Comparison of ENCODE assay signal across 10 mouse cellular contexts in the genomic region with DNA sequence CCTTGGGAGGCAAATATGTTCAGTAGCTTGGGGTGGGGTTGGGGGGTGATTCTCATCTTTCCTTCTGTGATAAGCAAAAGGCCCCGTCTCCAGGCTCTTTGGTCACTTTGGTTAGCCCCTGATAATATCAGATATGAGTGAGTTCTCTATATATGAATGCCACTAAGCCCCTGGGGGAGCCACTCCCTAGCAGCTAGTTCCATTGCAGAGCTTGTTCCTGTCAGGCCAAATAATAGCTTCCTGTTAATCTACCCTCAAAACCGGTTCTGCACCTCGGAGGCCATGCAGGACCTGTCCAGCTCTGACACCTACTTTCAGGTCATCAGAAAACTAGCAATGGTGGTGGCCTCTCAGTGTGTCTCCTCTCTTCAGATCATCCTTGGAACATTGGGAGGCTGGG. TPM values are rescaled to one million over a fixed set of nuclear protein-coding genes. Genes with fewer than 3 reads are reported as not detected.
DNase-seq lines count a peak whose midpoint lies in the region; ATAC-seq and TF ChIP-seq lines count a peak whose summit lies in the region.
"Had no signal": no experiment of that assay in that cellular context is flagged by ENCODE, and none has a peak within 500 bp of the region (broad histone marks: within the 10 kb centered on the region; RNA-seq: fewer than 3 reads in every experiment).

No protein-coding gene starts in this region.

- 83% methylated on average over 3 of the region's 3 CpGs for WGBS in forebrain, postnatal 0 days
- WGBS in liver, embryonic 13.5 days (ENCODE audit: insufficient replicate concordance), result 9% methylated on average over 3 of the region's 3 CpGs
- WGBS in stomach, postnatal 0 days, result 46% methylated on average over 3 of the region's 3 CpGs

- no peaks in the 10 kb centered on the region for H3K27me3 ChIP-seq in megakaryocyte, embryonic 14.5 days (replicated peaks)
- no peaks in the 10 kb centered on the region for H3K27me3 ChIP-seq in forebrain, postnatal 0 days (ENCODE audit: insufficient read depth, low read length)
- H3K27me3 ChIP-seq in liver, embryonic 13.5 days, result peaks cover 3% of the 10 kb centered on the region; the same call in 1 of the 2 replicates
- H3K27me3 ChIP-seq in stomach, postnatal 0 days (ENCODE audit: control insufficient read depth, insufficient read depth, low read length), result no peaks in the 10 kb centered on the region

- TF ChIP-seq CTCF in forebrain, postnatal 0 days (IDR thresholded peaks at IDR 0.05; ENCODE audit: low read depth), result no peak
- TF ChIP-seq CTCF in stomach, postnatal 0 days (IDR thresholded peaks at IDR 0.05; ENCODE audit: low read depth), result no peak

- peak overlapping the region; percentile 66; the same call in 1 of the 2 replicates for H3K4me2 ChIP-seq in forebrain, postnatal 0 days (ENCODE audit: low read depth)
- peak overlapping the region; percentile 75 for H3K4me2 ChIP-seq in liver, embryonic 13.5 days
- no peak overlapping the region; the same call in 1 of the 2 replicates for H3K4me2 ChIP-seq in stomach, postnatal 0 days (replicated peaks; ENCODE audit: low read depth)

- H3K4me1 ChIP-seq in megakaryocyte, embryonic 14.5 days, result peaks cover 81% of the 10 kb centered on the region
- H3K4me1 ChIP-seq in forebrain, postnatal 0 days (ENCODE audit: insufficient read depth), result peaks cover 32% of the 10 kb centered on the region
- peaks cover 80% of the 10 kb centered on the region for H3K4me1 ChIP-seq in liver, embryonic 13.5 days (replicated peaks)
- H3K4me1 ChIP-seq in stomach, postnatal 0 days (replicated peaks; ENCODE audit: control insufficient read depth, insufficient read depth), result peaks cover 12% of the 10 kb centered on the region; the same call in 1 of the 2 replicates

- no peak for DNase-seq in forebrain, postnatal 0 days
- DNase-seq in liver, embryonic 13.5 days, result no peak
- DNase-seq in stomach, postnatal 0 days (ENCODE audit: low spot score), result no peak
- no peak for DNase-seq in kidney, adult 18-20 months
- no peak for DNase-seq in adrenal gland, adult 18-20 months (ENCODE audit: low spot score in 2 of 2)
- DNase-seq: cerebellum, postnatal 14 days had no signal

- H3K27ac ChIP-seq in forebrain, postnatal 0 days (ENCODE audit: low read depth, low read length), result 0 out of 2 replicates have a peak overlapping the region, but pooled peaks have one; percentile 80
- H3K27ac ChIP-seq in liver, embryonic 13.5 days, result peak overlapping the region; percentile 100
- H3K27ac ChIP-seq in stomach, postnatal 0 days (replicated peaks), result peak overlapping the region; percentile 79

- ATAC-seq in megakaryocyte, adult 5-6 weeks (ENCODE audit: poor library complexity, severe bottlenecking), result no peak
- no peak for ATAC-seq in forebrain, postnatal 0 days
- no peak for ATAC-seq in liver, embryonic 13.5 days (ENCODE audit: low read depth)
- ATAC-seq in stomach, postnatal 0 days (ENCODE audit: low FRiP score, low TSS enrichment), result no peak; the same call in 1 of the 2 replicates

- H3K4me3 ChIP-seq in megakaryocyte, embryonic 14.5 days (replicated peaks), result peak overlapping the region; percentile 99
- H3K4me3 ChIP-seq in forebrain, postnatal 0 days (ENCODE audit: low read depth, low read length), result no peak overlapping the region
- peak overlapping the region; percentile 56 for H3K4me3 ChIP-seq in liver, embryonic 13.5 days (replicated peaks)
- H3K4me3 ChIP-seq in stomach, postnatal 0 days (ENCODE audit: low read depth, low read length), result no peak overlapping the region

- H3K9me3 ChIP-seq in megakaryocyte, embryonic 14.5 days, result no peaks in the 10 kb centered on the region
- H3K9me3 ChIP-seq in forebrain, postnatal 0 days (ENCODE audit: low read length), result no peaks in the 10 kb centered on the region
- H3K9me3 ChIP-seq in liver, embryonic 13.5 days (replicated peaks), result no peaks in the 10 kb centered on the region
- H3K9me3 ChIP-seq in stomach, postnatal 0 days (ENCODE audit: control insufficient read depth, low read length), result no peaks in the 10 kb centered on the region

- no peak for TF ChIP-seq EP300 in stomach, postnatal 0 days (optimal IDR thresholded peaks at IDR 0.05)

- H3K9ac ChIP-seq in forebrain, postnatal 0 days, result no peak overlapping the region
- peak overlapping the region; percentile 70 for H3K9ac ChIP-seq in liver, embryonic 13.5 days
- H3K9ac ChIP-seq in stomach, postnatal 0 days (ENCODE audit: low read length), result peak overlapping the region; percentile 55; the same call in 1 of the 2 replicates

- peaks cover 60% of the 10 kb centered on the region for H3K36me3 ChIP-seq in megakaryocyte, embryonic 14.5 days (replicated peaks; ENCODE audit: low read length)
- peaks cover 34% of the 10 kb centered on the region for H3K36me3 ChIP-seq in forebrain, postnatal 0 days (ENCODE audit: insufficient read depth)
- H3K36me3 ChIP-seq in liver, embryonic 13.5 days, result peaks cover 31% of the 10 kb centered on the region
- peaks cover 13% of the 10 kb centered on the region for H3K36me3 ChIP-seq in stomach, postnatal 0 days (ENCODE audit: control insufficient read depth, insufficient read depth, low read length)

RNA-seq across cellular contexts. Expression of a gene that starts 2.3 kb away (rescaled TPM):
- polyA plus RNA-seq in megakaryocyte, embryonic 14.5 days (2012; ENCODE audit: insufficient read depth, low replicate concordance), result 775 and 2,394 TPM in 2 replicates
- 0.74 and 1.0 TPM in 2 replicates for total RNA-seq in megakaryocyte, adult 5-6 weeks (2015)
- 0.18 and 0.69 TPM in 2 replicates for total RNA-seq in megakaryocyte, adult 5-6 weeks (2017)
- total RNA-seq in forebrain, postnatal 0 days (2014; rRNA removed), result 145 and 150 TPM in 2 replicates
- polyA plus RNA-seq in forebrain, postnatal 0 days (2015; fragmentation: Nextera tagmentation; extraction: Ambion mirVana), result 113 and 130 TPM in 2 replicates
- polyA plus RNA-seq in liver, embryonic 13.5 days (2015; fragmentation: Nextera tagmentation; extraction: Ambion mirVana), result 35.4 and 36.3 TPM in 2 replicates
- polyA plus RNA-seq in stomach, postnatal 0 days (2015; fragmentation: Nextera tagmentation; extraction: Ambion mirVana), result 6.7 and 7.2 TPM in 2 replicates
- 1 to 10 TPM; 3.7 TPM for total RNA-seq in adrenal gland, adult 18-20 months (2021)

RNA-seq across cellular contexts. Expression of a gene that starts 16.6 kb away (rescaled TPM):
- 211 and 280 TPM in 2 replicates for polyA plus RNA-seq in megakaryocyte, embryonic 14.5 days (2012; ENCODE audit: insufficient read depth, low replicate concordance)
- total RNA-seq in megakaryocyte, adult 5-6 weeks (2015), result 73.7 and 76.7 TPM in 2 replicates
- total RNA-seq in megakaryocyte, adult 5-6 weeks (2017), result 155 and 158 TPM in 2 replicates
- 184 and 202 TPM in 2 replicates for total RNA-seq in forebrain, postnatal 0 days (2014; rRNA removed)
- polyA plus RNA-seq in forebrain, postnatal 0 days (2015; fragmentation: Nextera tagmentation; extraction: Ambion mirVana), result 22.3 and 24.9 TPM in 2 replicates
- 10.0 and 10.6 TPM in 2 replicates for polyA plus RNA-seq in liver, embryonic 13.5 days (2015; fragmentation: Nextera tagmentation; extraction: Ambion mirVana)
- polyA plus RNA-seq in stomach, postnatal 0 days (2015; fragmentation: Nextera tagmentation; extraction: Ambion mirVana), result 4.9 and 5.4 TPM in 2 replicates
- total RNA-seq in adrenal gland, adult 18-20 months (2021), result 100 to 1,000 TPM; 107 to 115 TPM

RNA-seq across cellular contexts. Expression of a gene that starts 31.3 kb away (rescaled TPM):
- polyA plus RNA-seq in megakaryocyte, embryonic 14.5 days (2012; ENCODE audit: insufficient read depth, low replicate concordance), result 0.51 TPM in 1 of 2 replicates, not detected in the other
- not detected in 2 replicates for total RNA-seq in megakaryocyte, adult 5-6 weeks (2015)
- total RNA-seq in megakaryocyte, adult 5-6 weeks (2017), result not detected in 2 replicates
- 0.15 TPM in 1 of 2 replicates, not detected in the other for total RNA-seq in forebrain, postnatal 0 days (2014; rRNA removed)
- polyA plus RNA-seq in forebrain, postnatal 0 days (2015; fragmentation: Nextera tagmentation; extraction: Ambion mirVana), result 0.09 and 0.13 TPM in 2 replicates
- 0.21 and 0.28 TPM in 2 replicates for polyA plus RNA-seq in liver, embryonic 13.5 days (2015; fragmentation: Nextera tagmentation; extraction: Ambion mirVana)
- 0.47 and 0.80 TPM in 2 replicates for polyA plus RNA-seq in stomach, postnatal 0 days (2015; fragmentation: Nextera tagmentation; extraction: Ambion mirVana)
- under 1 TPM in 1 of 2 experiments, not detected in 1; 0.80 TPM for total RNA-seq in adrenal gland, adult 18-20 months (2021)
- total RNA-seq: hematopoietic stem cell, adult 5-6 weeks had no signal

RNA-seq across cellular contexts. Expression of a gene that starts 33.7 kb away (rescaled TPM):
- 35.1 and 38.6 TPM in 2 replicates for polyA plus RNA-seq in megakaryocyte, embryonic 14.5 days (2012; ENCODE audit: insufficient read depth, low replicate concordance)
- 4.5 and 6.3 TPM in 2 replicates for total RNA-seq in megakaryocyte, adult 5-6 weeks (2015)
- 0.73 and 1.7 TPM in 2 replicates for total RNA-seq in megakaryocyte, adult 5-6 weeks (2017)
- 6.9 and 10.2 TPM in 2 replicates for total RNA-seq in forebrain, postnatal 0 days (2014; rRNA removed)
- 31.9 and 38.1 TPM in 2 replicates for polyA plus RNA-seq in forebrain, postnatal 0 days (2015; fragmentation: Nextera tagmentation; extraction: Ambion mirVana)
- polyA plus RNA-seq in liver, embryonic 13.5 days (2015; fragmentation: Nextera tagmentation; extraction: Ambion mirVana), result 5.8 and 8.6 TPM in 2 replicates
- polyA plus RNA-seq in stomach, postnatal 0 days (2015; fragmentation: Nextera tagmentation; extraction: Ambion mirVana), result 29.8 and 39.0 TPM in 2 replicates
- 100 to 1,000 TPM in 1 of 2 experiments, 10 to 100 TPM in 1; 84.1 to 111 TPM for total RNA-seq in adrenal gland, adult 18-20 months (2021)

RNA-seq across cellular contexts. Expression of a gene that starts 40.0 kb away (rescaled TPM):
- not detected in 2 replicates for polyA plus RNA-seq in megakaryocyte, embryonic 14.5 days (2012; ENCODE audit: insufficient read depth, low replicate concordance)
- not detected in 2 replicates for total RNA-seq in megakaryocyte, adult 5-6 weeks (2015)
- total RNA-seq in megakaryocyte, adult 5-6 weeks (2017), result not detected in 2 replicates
- not detected in 2 replicates for total RNA-seq in forebrain, postnatal 0 days (2014; rRNA removed)
- polyA plus RNA-seq in forebrain, postnatal 0 days (2015; fragmentation: Nextera tagmentation; extraction: Ambion mirVana), result not detected in 2 replicates
- not detected in 2 replicates for polyA plus RNA-seq in liver, embryonic 13.5 days (2015; fragmentation: Nextera tagmentation; extraction: Ambion mirVana)
- polyA plus RNA-seq in stomach, postnatal 0 days (2015; fragmentation: Nextera tagmentation; extraction: Ambion mirVana), result not detected in 2 replicates
- not detected for total RNA-seq in adrenal gland, adult 18-20 months (2021)
- total RNA-seq: hematopoietic stem cell, adult 5-6 weeks had no signal
- polyA plus RNA-seq: lung, embryonic 16.5 days had no signal

Comparison
In these comparisons a context has a peak if more than half of its experiments do, and no peak if none do; other contexts are left out.
1. H3K4me3 ChIP-seq: peak in megakaryocyte, embryonic 14.5 days (single experiment) and liver, embryonic 13.5 days (single experiment); none in forebrain, postnatal 0 days (single experiment) and stomach, postnatal 0 days (single experiment).
2. Peak in every context shown above with its lines, with median percentiles within 50 percentile points of each other: H3K27ac ChIP-seq.